Mouse (Mus musculus): ENCODE data around the gene Pabpc4. TPM values are rescaled to one million over a fixed set of nuclear protein-coding genes. Genes with fewer than 3 reads are reported as not detected.
"Not testable (repeated sequence)": the region's sequence is repeated elsewhere in the genome, so short reads cannot be mapped to it uniquely, and the experiment has no call there.

The Pabpc4 gene
- polyA plus RNA-seq, 1 experiment from 2014 or later, result 28.0 TPM

GRCm38 (mm10) chr4:123314497-123314896, 52.3 kb downstream of the Pabpc4 start:
- 89% methylated on average over 3 of the region's 3 CpGs for whole genome bisulfite sequencing
- Histone ChIP-seq H3K4me3 (no peak overlapping the region), H3K36me3 (no peaks in the 10 kb centered on the region), H3K4me2 (no peak overlapping the region), H3K9me3 (no peaks in the 10 kb centered on the region), H3K27ac (no peak overlapping the region), H3K4me1 (replicated peaks) (no peaks in the 10 kb centered on the region), H3K9ac (no peak overlapping the region), H3K27me3 (no peaks in the 10 kb centered on the region)
- no peak for ATAC-seq (ENCODE audit: low FRiP score)

GRCm38 (mm10) chr4:123322910-123323309, 60.8 kb downstream of the Pabpc4 start:
- WGBS, result 13% methylated on average over 23 of the region's 38 CpGs
- peak; percentile 47 for ATAC-seq (ENCODE audit: low FRiP score)
- peak overlapping the region; percentile 50 for H3K4me2 ChIP-seq
- H3K36me3 ChIP-seq; H3K9ac ChIP-seq; H3K4me1 ChIP-seq (replicated peaks); H3K27ac ChIP-seq; H3K9me3 ChIP-seq: not testable (repeated sequence)
- H3K27me3 ChIP-seq, result peaks cover 32% of the 10 kb centered on the region
- peak overlapping the region; percentile 25 for H3K4me3 ChIP-seq

- Histone ChIP-seq H3K27ac (no peak within 1 kb of the TSS), H3K27me3 (peaks cover 32% of the 10 kb centered on the region), H3K4me2 (peak within 1 kb of the TSS; percentile 50), H3K36me3 (no peaks in the 10 kb centered on the region), H3K4me3 (peak within 1 kb of the TSS; percentile 25), H3K9me3 (no peaks in the 10 kb centered on the region), H3K9ac (no peak within 1 kb of the TSS), H3K4me1 (replicated peaks) (0 out of 2 replicates have a peak, but pooled peaks cover 5% of the 10 kb centered on the region)
- ATAC-seq (ENCODE audit: low FRiP score), result 0 out of 2 replicates have a peak, but pooled peaks have one; percentile 8
- 24% methylated on average over 13 of the region's 13 CpGs for WGBS
These were observed 61.4 kb downstream of the Pabpc4 start, which contains the start of gene Oxct2a for GRCm38 (mm10) chr4:123323534-123323933. Oxct2a (minus strand) TSS chr4:123323634.

DNA sequence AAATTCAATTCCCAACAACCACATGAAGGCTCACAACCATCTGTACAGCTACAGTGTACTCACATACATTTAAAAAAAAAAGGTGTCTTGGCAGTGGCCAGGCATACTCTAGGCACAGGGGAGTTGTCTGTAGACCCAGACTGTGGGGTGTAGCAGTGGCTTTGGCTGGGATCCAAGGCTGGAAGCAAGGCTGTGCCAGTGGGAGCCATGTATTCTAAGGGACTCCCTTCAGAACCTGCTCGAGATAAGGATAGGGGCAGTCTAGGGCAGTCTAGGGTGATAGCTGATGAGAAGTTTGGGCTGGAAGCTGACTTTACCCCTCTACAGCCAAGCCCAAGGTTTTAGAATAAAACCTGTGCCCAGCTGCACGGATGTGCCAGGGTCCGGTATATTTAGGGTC, 63.9 kb downstream of the Pabpc4 start:
- Histone ChIP-seq H3K4me1 (replicated peaks) (0 out of 2 replicates have a peak, but pooled peaks cover 5% of the 10 kb centered on the region), H3K36me3 (no peaks in the 10 kb centered on the region), H3K4me3 (no peak overlapping the region), H3K9me3 (no peaks in the 10 kb centered on the region), H3K27me3 (peaks cover 32% of the 10 kb centered on the region), H3K9ac (no peak overlapping the region), H3K4me2 (no peak overlapping the region), H3K27ac (no peak overlapping the region)
- ATAC-seq (ENCODE audit: low FRiP score), result no peak
- 80% methylated on average over 3 of the region's 3 CpGs for WGBS

- Histone ChIP-seq H3K4me2 (no peak overlapping the region), H3K36me3 (no peaks in the 10 kb centered on the region), H3K27me3 (peaks cover 23% of the 10 kb centered on the region), H3K9ac (no peak overlapping the region), H3K4me1 (replicated peaks) (0 out of 2 replicates have a peak, but pooled peaks cover 5% of the 10 kb centered on the region), H3K4me3 (no peak overlapping the region), H3K27ac (no peak overlapping the region), H3K9me3 (no peaks in the 10 kb centered on the region)
- WGBS, result 46% methylated on average over 3 of the region's 3 CpGs
- no peak for ATAC-seq (ENCODE audit: low FRiP score)
These were observed 65.5 kb downstream of the Pabpc4 start for GRCm38 (mm10) chr4:123327630-123328029.

DNA sequence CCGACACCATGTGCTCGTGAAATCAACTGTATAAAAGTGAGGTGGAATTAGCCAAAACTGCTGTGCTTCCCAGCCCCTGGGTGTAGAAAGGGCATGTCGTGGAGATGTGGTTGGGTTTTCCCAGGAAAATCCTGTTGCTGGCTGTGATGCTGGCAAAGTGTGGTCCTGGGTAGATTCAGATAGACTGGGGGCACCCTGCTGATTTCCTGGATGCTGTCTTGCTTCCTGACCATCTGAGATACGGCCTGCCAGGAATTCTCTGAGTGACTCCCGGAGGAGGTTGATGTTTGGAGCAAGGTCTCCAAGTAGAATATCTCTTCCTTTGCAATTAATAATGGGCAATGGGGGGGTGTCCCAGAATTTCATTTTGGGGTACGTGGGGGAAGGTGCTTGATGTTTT, 66.8 kb downstream of the Pabpc4 start:
- H3K4me3 ChIP-seq, result no peak overlapping the region
- H3K4me1 ChIP-seq (replicated peaks), result no peaks in the 10 kb centered on the region
- no peak for ATAC-seq (ENCODE audit: low FRiP score)
- H3K27ac ChIP-seq, result no peak overlapping the region
- no peaks in the 10 kb centered on the region for H3K36me3 ChIP-seq
- peaks cover 11% of the 10 kb centered on the region; the same call in 1 of the 2 replicates for H3K27me3 ChIP-seq
- no peak overlapping the region for H3K4me2 ChIP-seq
- WGBS, result 79% methylated on average over 6 of the region's 6 CpGs
- H3K9me3 ChIP-seq, result no peaks in the 10 kb centered on the region
- no peak overlapping the region for H3K9ac ChIP-seq

GRCm38 (mm10) chr4:123331326-123331725, 69.2 kb downstream of the Pabpc4 start:
- H3K4me3 ChIP-seq, result no peak overlapping the region
- H3K4me2 ChIP-seq, result no peak overlapping the region
- no peaks in the 10 kb centered on the region for H3K4me1 ChIP-seq (replicated peaks)
- no peak overlapping the region for H3K9ac ChIP-seq
- no peak for ATAC-seq (ENCODE audit: low FRiP score)
- H3K9me3 ChIP-seq, result no peaks in the 10 kb centered on the region
- H3K27me3 ChIP-seq, result 0 out of 2 replicates have a peak, but pooled peaks cover 7% of the 10 kb centered on the region
- H3K36me3 ChIP-seq, result no peaks in the 10 kb centered on the region
- no peak overlapping the region for H3K27ac ChIP-seq
- WGBS, result 75% methylated on average over 5 of the region's 5 CpGs

- H3K9me3 ChIP-seq; ATAC-seq (ENCODE audit: low FRiP score); H3K36me3 ChIP-seq; H3K27me3 ChIP-seq; H3K9ac ChIP-seq; H3K4me3 ChIP-seq; H3K4me2 ChIP-seq; H3K4me1 ChIP-seq (replicated peaks); H3K27ac ChIP-seq: not testable (repeated sequence)
- WGBS, result 53% methylated on average over 1 of the region's 1 CpGs
These were observed 69.8 kb downstream of the Pabpc4 start for GRCm38 (mm10) chr4:123331961-123332360.

DNA sequence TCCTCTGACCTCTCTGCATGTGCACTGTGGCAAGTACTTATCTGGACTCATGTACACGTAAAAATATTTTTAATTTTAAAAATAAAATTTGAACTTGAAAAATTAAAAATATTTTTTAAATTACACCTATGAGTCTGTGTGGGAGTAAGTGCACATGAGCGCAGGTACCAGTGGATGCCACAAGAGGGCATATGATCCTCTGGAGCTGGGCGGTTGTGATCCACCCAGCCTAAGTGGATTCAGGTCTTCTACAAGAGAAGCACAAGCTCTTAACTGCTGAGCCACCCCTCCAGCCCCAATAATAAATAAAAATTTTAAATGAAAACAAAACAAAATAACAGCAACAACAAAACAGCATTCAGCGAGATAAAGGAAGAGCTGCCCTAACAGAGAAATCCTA, 71.0 kb downstream of the Pabpc4 start:
- no peak for ATAC-seq (ENCODE audit: low FRiP score)
- Histone ChIP-seq H3K9ac (no peak overlapping the region), H3K36me3 (no peaks in the 10 kb centered on the region), H3K27ac (no peak overlapping the region), H3K4me2 (no peak overlapping the region), H3K4me3 (no peak overlapping the region), H3K27me3 (0 out of 2 replicates have a peak, but pooled peaks cover 8% of the 10 kb centered on the region), H3K9me3 (no peaks in the 10 kb centered on the region), H3K4me1 (replicated peaks) (no peaks in the 10 kb centered on the region)
- 93% methylated on average over 4 of the region's 4 CpGs for WGBS

DNA sequence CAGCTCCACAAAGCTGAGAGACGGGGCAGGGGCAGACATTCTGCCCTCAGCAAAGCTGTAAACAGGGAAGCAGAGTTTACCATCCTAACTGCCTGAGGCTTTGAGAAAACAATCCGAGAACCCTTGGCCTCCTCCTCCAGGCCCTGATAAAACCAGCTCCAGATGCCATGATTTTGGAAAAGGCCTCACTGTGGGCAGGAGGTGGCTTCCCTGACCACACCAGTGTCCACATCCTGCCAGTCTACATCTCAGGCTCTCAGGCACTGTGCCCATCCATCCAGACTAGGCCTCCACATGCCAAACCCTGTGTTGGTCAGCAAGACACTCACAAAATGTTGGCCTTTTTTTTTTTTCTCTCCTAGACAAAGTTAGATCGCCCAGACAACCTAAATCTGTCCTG, 72.0 kb downstream of the Pabpc4 start:
- Histone ChIP-seq H3K27ac (no peak overlapping the region), H3K36me3 (no peaks in the 10 kb centered on the region), H3K4me2 (no peak overlapping the region), H3K9me3 (no peaks in the 10 kb centered on the region), H3K4me3 (no peak overlapping the region), H3K9ac (no peak overlapping the region), H3K27me3 (peaks cover 11% of the 10 kb centered on the region; the same call in 1 of the 2 replicates), H3K4me1 (replicated peaks) (no peaks in the 10 kb centered on the region)
- no peak for ATAC-seq (ENCODE audit: low FRiP score)
- 73% methylated on average over 3 of the region's 3 CpGs for WGBS

- ATAC-seq (ENCODE audit: low FRiP score); H3K9me3 ChIP-seq; H3K36me3 ChIP-seq; H3K9ac ChIP-seq; H3K4me2 ChIP-seq; H3K27ac ChIP-seq; H3K4me3 ChIP-seq; H3K4me1 ChIP-seq (replicated peaks): not testable (repeated sequence)
- peaks cover 14% of the 10 kb centered on the region for H3K27me3 ChIP-seq
- whole genome bisulfite sequencing, result 68% methylated on average over 10 of the region's 10 CpGs
These were observed 73.1 kb downstream of the Pabpc4 start for GRCm38 (mm10) chr4:123335244-123335643.

DNA sequence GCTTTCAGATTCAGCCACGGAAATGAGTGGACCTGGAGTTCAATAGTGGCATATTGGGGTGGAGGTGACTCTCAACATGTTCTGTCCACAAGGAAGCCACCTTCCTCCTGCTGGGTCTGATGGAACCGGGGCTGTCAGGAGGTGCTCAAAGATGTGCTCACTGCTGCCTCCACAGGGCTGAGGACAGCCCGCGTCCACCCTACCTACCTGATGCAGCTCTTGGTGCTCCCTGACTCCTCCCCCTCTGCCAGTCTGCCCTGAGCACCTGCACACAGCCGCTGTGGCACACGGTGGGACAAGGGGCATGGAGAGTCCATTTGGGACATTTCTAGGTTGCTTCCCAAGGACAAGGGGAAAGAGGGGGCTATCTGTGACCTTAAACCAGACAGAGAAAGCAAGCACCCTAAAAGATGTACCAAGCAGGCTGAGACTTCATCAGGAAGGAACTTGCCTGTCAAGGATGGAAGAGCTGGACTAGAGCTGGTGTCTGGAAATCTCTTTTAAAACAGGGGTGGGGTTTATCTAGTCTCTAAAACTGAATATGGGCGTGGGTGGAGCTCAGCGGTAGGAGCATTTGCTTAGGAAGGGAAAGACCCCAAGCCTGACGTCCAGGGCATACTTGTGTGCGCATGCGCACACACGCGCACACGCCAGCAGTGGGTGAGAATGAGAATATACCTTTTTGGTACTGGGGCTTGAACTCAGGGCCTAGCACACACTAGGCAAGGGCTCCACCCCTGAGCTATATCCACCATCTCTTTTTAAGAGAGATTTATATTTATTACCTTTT, 73.8 kb downstream of the Pabpc4 start:
- Histone ChIP-seq H3K4me3 (no peak overlapping the region), H3K4me1 (replicated peaks) (no peaks in the 10 kb centered on the region), H3K4me2 (no peak overlapping the region), H3K27me3 (peaks cover 22% of the 10 kb centered on the region), H3K27ac (no peak overlapping the region), H3K9me3 (no peaks in the 10 kb centered on the region), H3K9ac (no peak overlapping the region), H3K36me3 (no peaks in the 10 kb centered on the region)
- WGBS, result 65% methylated on average over 14 of the region's 14 CpGs
- no peak for ATAC-seq (ENCODE audit: low FRiP score)

DNA sequence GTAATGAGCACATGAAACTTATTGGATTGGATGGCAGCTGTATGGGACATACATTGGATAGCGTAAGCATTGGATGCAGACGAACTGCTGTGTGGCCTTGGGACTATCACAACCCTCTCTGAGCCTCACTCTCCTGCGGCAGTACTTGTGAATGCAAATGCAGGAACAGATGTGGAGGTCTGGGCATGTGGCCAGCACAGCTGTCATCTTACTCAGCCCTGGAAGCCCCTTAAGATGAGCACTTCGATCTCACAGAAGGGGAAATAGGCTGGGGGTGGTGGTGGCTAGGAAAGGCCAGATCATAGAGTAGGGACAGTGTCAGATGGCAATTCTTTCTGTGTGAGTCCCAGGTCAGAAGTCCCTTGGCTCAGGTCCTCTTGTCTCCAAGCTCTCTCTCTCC, 75.5 kb downstream of the Pabpc4 start:
- Histone ChIP-seq H3K27me3 (peaks cover 39% of the 10 kb centered on the region), H3K4me3 (no peak overlapping the region), H3K27ac (no peak overlapping the region), H3K4me1 (replicated peaks) (peaks cover 7% of the 10 kb centered on the region), H3K4me2 (no peak overlapping the region), H3K9me3 (no peaks in the 10 kb centered on the region), H3K9ac (no peak overlapping the region), H3K36me3 (no peaks in the 10 kb centered on the region)
- 75% methylated on average over 4 of the region's 4 CpGs for WGBS
- ATAC-seq (ENCODE audit: low FRiP score), result no peak

Measured in hindbrain, embryonic 13.5 days (tissue).